Mouse (Mus musculus) adrenal gland, postnatal 36 days (tissue): ENCODE results near the gene Gm5431. TPM values are rescaled to one million over a fixed set of nuclear protein-coding genes. Genes with fewer than 3 reads are reported as not detected.

Experiments used
- DNase-seq, 2 experiments: peaks; one replicate each; pipeline ENCODE4 v3.0.0; 2021; ENCODE audit warnings: mixed read lengths in 1 of 2
- total RNA-seq, 2 experiments: library from RNA; stranded (reverse); gene quantifications; 2 replicates each; pipeline ENCODE4 v1.2.3; 2021

The Gm5431 gene
- total RNA-seq, 2 experiments from 2014 or later, result 2.0 to 2.8 TPM

- no peak for DNase-seq
These were observed 62.9 kb downstream of the Gm5431 start for GRCm38 (mm10) chr11:48838879-48839680.

GRCm38 (mm10) chr11:48838181-48838797 is 63.7 kb downstream of the Gm5431 start:
- peak in 1 of 2 experiments; percentile 44 for DNase-seq

Other genes starting within 250 kb of the Gm5431 start
- 100 to 1,000 TPM; 711 to 729 TPM for gene Rack1, start 101.9 kb downstream of the Gm5431 start, total RNA-seq
- 10 to 100 TPM; 32.9 to 45.2 TPM for gene Trim41, start 84.9 kb downstream of the Gm5431 start, total RNA-seq
- 1 to 10 TPM; 6.4 to 8.6 TPM for gene Trim7, start 76.1 kb downstream of the Gm5431 start, total RNA-seq
- 1 to 10 TPM; 1.4 to 3.2 TPM for gene Gm12184, start 75.6 kb downstream of the Gm5431 start, total RNA-seq
- 10 to 100 TPM; 23.9 to 24.5 TPM for gene Irgm1, start 30.5 kb downstream of the Gm5431 start, total RNA-seq
- 1 to 10 TPM; 4.8 to 5.5 TPM for gene Psme2b, start 44.0 kb upstream of the Gm5431 start, total RNA-seq
- gene Olfr56, start 76.7 kb upstream of the Gm5431 start, total RNA-seq, result not detected
- gene 9930111J21Rik1, start 77.2 kb upstream of the Gm5431 start, total RNA-seq, result 1 to 10 TPM; 2.4 to 3.6 TPM
- gene Gm12185, start 90.0 kb upstream of the Gm5431 start, total RNA-seq, result 1 to 10 TPM; 2.5 to 3.4 TPM
- gene Tgtp1, start 92.0 kb upstream of the Gm5431 start, total RNA-seq, result 1 to 10 TPM; 3.5 to 4.6 TPM
- gene 9930111J21Rik2, start 149.0 kb upstream of the Gm5431 start, total RNA-seq, result 1 to 10 TPM; 2.5 to 4.8 TPM
- gene Tgtp2, start 162.0 kb upstream of the Gm5431 start, total RNA-seq, result 1 to 10 TPM; 2.4 to 3.6 TPM
- gene Ifi47, start 174.4 kb upstream of the Gm5431 start, total RNA-seq, result 1 to 10 TPM; 3.9 to 6.6 TPM
- 1 to 10 TPM; 1.1 to 2.1 TPM for gene Olfr1396, start 212.7 kb upstream of the Gm5431 start, total RNA-seq
- gene Olfr1395, start 240.1 kb upstream of the Gm5431 start, total RNA-seq, result not detected